Mouse (Mus musculus): ENCODE data around the gene Topors.

Topors gene

GRCm38 (mm10) chr4:40244035-40244434, 25.6 kb downstream of the Topors start:
- DNase-seq: peak; percentile 91

DNA sequence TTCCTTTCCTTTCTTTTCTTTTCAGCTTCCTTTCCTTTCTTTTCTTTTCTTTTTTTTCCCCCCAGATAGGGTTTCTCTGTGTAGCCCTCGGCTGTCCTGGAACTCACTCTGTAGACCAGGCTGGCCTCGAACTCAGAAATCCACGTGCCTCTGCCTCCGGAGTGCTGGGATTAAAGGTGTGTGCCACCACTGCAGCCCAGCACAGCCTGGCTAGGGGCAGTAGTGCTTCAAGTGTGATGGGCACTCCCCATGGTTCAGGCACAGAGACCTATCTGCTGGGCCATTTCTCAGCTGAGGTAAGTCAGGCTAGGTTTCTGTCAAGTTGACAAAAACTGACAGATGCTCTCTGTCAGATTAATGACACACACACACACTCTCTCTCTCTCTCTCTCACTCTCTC, 26.6 kb downstream of the Topors start:
- peak; percentile 84 for DNase-seq

- peak; percentile 29 for DNase-seq
Measured at GRCm38 (mm10) chr4:40241928-40242327, 27.7 kb downstream of the Topors start.

- peak; percentile 76 for DNase-seq
Measured at GRCm38 (mm10) chr4:40240272-40240744, 29.3 kb downstream of the Topors start.

DNA sequence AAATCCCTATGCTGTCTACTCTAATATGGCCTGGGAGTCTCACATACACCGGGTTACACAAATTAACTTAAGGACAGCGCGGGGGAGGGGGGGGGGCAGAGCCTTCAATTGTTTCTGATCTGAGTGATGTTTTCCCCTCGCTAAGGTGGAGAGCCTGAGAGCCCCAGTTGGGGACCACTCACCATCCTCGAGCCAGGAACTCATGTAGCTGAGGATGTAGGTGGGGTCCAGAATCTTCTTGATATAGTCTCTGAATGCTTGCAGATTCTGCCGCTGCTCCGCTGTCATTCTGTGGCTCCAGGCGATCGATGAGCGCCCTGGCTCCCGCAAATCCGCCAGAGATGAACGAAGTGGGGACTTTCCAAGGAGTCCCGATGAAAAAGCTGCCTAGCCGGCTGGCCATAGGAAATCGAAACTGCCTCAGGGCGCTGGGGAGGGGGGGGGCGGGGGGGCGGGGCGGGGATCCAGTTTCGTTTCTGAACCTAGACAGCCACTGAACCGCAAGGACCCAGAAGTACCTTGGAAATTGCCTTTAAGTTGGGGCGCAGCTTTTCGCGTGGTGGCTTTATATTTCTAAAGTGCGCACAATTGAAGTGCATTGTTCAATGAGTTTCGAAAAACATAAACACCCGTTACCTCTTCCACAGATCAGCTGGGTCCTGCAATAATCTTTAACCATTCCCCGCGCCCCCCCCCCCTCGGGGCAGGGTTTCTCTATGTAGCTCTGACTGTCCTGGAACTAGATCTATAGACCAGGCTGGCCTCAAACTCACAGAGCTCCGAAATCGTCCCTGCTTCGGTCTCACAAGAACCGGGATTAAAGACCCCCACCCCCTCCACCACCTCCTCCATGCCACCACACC, 30.0 kb downstream of the Topors start, which contains the start of gene Ddx58:
Gene Ddx58, minus strand, starts transcription at position 420 of the 863 bp plus-strand sequence.
- peak; percentile 96 for DNase-seq

DNA sequence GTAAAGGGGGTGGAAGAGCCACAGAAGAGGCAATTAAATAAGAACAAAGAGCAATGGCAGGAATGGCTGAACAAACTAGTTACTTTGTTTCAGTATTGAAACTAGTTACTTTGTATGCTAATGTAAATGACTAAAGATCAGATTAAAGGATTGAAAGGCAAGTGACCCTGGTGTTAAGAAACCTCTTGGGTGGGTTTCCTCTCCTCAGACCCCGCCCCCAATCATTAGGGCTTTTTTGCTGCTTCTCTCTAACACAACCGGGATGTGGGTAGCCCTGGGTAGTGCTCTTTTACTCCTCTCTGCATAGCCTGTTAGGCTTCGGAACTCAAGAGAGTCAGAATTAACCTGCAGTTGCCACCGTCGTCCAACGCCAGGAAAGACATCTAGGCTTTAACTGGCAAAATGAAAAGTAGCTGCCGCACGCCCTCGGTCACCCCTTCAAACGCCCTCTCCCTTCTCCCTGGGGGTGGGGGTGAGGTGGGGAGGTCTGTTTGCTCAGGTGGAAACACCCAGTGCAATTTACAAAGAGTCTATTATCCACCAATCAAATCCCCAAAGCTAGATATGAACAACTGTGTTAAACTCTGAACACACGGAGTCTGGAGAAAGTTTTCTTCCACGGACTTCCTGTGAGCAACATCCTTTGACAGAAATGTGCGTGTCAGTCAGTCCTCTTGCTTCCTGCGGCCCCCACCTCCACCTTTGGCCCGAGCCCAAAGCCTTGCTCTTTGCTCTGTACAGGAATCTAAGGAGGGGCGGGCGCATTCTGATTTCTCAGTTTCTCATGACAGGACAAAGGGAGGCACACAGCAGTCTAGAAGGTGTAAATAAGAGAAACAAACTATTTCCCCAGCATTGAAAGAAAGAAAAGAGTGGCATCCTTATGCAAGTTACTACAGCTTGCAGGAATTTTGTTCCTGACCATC, 30.9 kb downstream of the Topors start:
- peak; percentile 96 for DNase-seq

DNA sequence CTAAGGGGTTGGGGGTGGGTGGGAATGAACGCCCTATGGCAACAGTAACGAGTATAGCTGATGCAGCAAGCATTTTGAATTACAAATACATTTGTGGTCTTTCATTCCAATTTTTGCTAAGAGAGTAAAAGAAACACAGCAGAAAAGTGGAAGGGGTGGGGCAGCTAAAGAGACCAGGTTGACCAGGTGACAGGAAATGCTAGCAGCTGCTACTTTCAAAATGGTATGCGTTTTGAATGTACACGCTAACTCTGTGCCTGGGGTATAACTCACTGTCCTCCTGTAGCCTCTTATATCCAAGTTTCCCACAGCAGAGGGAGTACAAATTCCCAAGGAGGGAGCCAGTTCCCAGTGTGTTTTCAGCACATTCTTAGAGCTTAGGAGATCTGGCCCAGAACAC, 32.8 kb downstream of the Topors start:
- no peak for DNase-seq

GRCm38 (mm10) chr4:40234256-40234655, 35.4 kb downstream of the Topors start:
- DNase-seq: peak; percentile 42

GRCm38 (mm10) chr4:40233062-40233664, 36.5 kb downstream of the Topors start:
- DNase-seq: peak; percentile 45

- peak; percentile 92 for DNase-seq
Measured at GRCm38 (mm10) chr4:40229723-40230122, 39.9 kb downstream of the Topors start.

DNA sequence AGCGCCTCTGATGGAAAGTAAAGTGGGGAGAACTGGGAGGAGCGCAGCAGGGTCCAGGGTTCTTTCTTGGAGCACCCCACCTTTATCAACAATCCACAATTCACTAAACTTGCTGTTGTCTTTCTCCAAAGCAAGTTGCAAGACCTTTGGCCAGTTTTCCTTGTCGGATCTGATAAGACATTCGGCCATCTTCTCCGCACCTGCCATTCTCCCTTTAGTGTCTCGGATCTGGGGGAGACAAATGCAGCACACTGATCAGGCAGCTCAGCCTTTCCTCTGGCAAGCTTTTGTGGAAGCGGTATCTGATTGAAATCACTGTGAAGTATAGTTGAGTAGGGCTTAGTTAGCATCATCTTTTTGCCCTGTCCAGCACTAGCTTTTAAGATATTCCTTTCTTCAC, 41.8 kb downstream of the Topors start:
- peak; percentile 76 for DNase-seq

- peak; percentile 71 for DNase-seq
Measured at GRCm38 (mm10) chr4:40227131-40227530, 42.5 kb downstream of the Topors start.

DNA sequence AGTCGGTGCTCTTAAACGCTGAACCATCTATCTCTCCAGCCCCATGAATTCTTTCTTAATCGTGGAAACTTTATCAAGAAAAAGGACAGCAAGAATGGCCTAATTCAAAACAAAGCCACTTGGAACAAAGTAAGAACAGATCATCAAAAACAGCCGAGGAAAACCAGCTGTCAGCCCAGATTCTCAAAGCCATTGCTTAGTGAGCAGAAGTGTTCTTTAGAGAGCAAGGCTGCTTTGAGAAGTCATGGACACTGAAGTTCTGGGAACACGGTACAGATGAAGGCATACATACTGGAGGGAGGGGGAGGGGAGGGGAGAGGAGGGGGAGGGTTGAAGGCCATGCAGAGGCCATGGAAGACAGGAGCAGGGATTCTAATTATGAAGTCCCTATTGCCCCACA, 43.6 kb downstream of the Topors start:
- peak; percentile 72 for DNase-seq

GRCm38 (mm10) chr4:40221876-40222585, 47.6 kb downstream of the Topors start:
- DNase-seq: peak; percentile 85

DNA sequence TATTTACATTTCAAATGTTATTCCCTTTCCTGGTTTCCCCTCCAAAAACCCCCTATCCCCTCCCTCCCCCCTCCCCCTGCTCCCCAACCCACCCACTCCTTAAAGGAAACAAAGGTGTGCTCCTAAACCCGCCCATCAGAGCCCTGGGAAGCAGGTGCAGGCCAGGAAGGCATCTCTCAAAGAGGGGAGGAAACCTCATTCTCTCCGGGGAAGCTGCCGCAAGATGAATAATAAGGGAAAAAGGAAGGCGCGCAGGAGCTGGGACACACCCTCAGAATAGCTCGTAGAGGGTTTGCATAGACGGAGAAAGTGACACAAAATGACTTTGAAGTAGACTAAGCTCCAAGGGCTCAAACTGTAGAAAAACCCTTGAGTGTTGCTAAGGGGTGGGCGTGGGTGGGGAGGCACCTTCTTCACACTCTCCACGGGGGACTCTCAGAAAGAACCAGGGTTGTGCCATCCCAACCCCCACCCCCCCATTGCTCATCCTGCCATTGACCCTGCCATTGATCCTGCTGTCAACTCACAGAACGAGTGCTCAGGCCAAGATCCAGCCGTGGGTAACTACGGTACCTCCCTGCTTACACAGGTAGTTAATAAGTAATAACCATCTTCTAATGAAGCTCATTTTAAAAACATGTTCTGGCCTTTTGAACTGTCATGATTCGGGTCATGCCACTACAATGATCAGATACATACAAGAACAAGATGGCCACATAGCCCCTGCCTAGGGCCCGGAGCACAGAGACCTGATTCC, 48.5 kb downstream of the Topors start:
- peak; percentile 30 for DNase-seq

GRCm38 (mm10) chr4:40220437-40220836, 49.2 kb downstream of the Topors start:
- DNase-seq: peak; percentile 54

DNA sequence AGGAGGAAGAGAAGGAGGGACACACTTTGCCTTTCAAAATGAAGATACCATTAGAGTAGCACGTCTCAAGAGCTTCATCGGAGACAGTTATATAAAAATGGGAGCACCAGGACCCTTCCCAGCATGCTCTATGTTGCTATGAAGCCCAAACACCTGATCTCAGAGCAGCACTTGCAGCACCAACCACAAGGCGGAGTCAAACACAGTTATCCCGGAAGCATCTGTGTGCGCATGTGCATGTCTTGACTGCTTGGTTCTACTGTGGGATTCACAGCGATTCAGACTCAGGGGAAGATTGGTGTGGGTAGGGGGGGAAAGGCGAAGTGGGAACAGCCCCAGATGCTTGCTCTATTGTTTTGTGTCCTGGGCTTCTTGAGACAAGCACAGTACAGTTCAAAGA, 51.3 kb downstream of the Topors start:
- peak; percentile 75 for DNase-seq

DNA sequence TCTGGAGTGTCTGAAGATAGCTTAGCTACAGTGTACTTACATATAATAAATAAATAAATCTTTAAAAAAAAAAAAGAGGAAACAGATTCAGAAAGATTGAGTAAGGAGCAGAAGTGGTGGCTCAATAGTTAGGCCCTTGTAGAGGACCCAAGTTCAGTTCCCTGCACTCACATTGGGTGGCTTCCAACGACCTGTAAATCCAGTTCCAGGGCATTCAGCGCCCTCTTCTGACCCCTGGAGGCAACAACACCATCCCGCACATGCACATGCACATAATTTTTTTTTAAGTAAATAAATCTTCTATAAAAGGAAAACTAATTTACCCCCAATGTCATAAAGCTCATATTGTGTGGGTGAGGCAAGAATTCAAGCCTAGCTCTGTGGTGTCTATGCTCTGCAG, 51.7 kb downstream of the Topors start:
- no peak for DNase-seq

- DNase-seq: no peak
Measured at GRCm38 (mm10) chr4:40212177-40212576, 57.5 kb downstream of the Topors start.
